ENCODE assay signal across 8 mouse cellular contexts in the genomic region with DNA sequence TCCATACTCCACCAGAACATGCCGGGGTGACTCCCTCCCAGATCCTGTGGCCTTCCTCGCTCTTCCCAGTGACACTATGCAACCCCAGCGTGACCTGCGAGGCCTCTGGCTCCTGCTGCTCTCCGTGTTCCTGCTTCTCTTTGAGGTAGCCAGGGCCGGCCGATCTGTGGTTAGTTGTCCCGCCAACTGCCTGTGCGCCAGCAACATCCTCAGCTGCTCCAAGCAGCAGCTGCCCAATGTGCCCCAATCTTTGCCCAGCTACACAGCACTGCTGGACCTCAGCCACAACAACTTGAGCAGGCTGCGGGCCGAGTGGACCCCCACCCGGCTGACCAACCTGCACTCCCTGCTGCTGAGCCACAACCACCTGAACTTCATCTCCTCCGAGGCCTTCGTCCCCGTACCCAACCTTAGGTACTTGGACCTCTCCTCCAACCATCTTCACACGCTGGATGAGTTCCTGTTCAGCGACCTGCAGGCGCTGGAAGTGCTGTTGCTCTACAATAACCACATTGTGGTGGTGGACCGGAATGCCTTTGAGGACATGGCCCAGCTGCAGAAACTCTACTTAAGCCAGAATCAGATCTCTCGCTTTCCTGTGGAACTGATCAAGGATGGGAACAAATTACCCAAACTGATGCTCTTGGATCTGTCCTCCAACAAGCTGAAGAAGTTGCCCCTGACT. TPM values are rescaled to one million over a fixed set of nuclear protein-coding genes. Genes with fewer than 3 reads are reported as not detected.
A peak's percentile ranks its signal among the peaks of the same experiment; 100 is the strongest.
DNase-seq lines count a peak whose midpoint lies in the region; ATAC-seq and TF ChIP-seq lines count a peak whose summit lies in the region.

No protein-coding gene starts in this region.

- no peaks in the 10 kb centered on the region for H3K36me3 ChIP-seq in lung, embryonic 14.5 days (ENCODE audit: insufficient read depth)
- no peaks in the 10 kb centered on the region; the same call in 1 of the 2 replicates for H3K36me3 ChIP-seq in intestine, postnatal 0 days (ENCODE audit: control insufficient read depth, insufficient read depth)
- H3K36me3 ChIP-seq in neural tube, embryonic 15.5 days, result peaks cover 11% of the 10 kb centered on the region; the same call in 1 of the 2 replicates

- 59% methylated on average over 20 of the region's 20 CpGs for WGBS in lung, embryonic 14.5 days
- 78% methylated on average over 20 of the region's 20 CpGs for WGBS in intestine, postnatal 0 days
- 61% methylated on average over 20 of the region's 20 CpGs for WGBS in neural tube, embryonic 15.5 days

- H3K27ac ChIP-seq in lung, embryonic 14.5 days (ENCODE audit: low read depth), result no peak overlapping the region
- H3K27ac ChIP-seq in intestine, postnatal 0 days (ENCODE audit: low read depth, low read length), result no peak overlapping the region
- H3K27ac ChIP-seq in neural tube, embryonic 15.5 days (replicated peaks), result 0 out of 2 replicates have a peak overlapping the region, but pooled peaks have one; percentile 75

- H3K9me3 ChIP-seq in lung, embryonic 14.5 days (ENCODE audit: low read depth, low read length), result no peaks in the 10 kb centered on the region
- H3K9me3 ChIP-seq in intestine, postnatal 0 days (ENCODE audit: control insufficient read depth), result no peaks in the 10 kb centered on the region
- H3K9me3 ChIP-seq in neural tube, embryonic 15.5 days (replicated peaks), result no peaks in the 10 kb centered on the region

- peak overlapping the region; percentile 95 for H3K4me2 ChIP-seq in lung, embryonic 14.5 days
- peak overlapping the region; percentile 92 for H3K4me2 ChIP-seq in intestine, postnatal 0 days (replicated peaks; ENCODE audit: low read depth)
- H3K4me2 ChIP-seq in neural tube, embryonic 15.5 days, result peak overlapping the region; percentile 85

- H3K4me3 ChIP-seq in lung, embryonic 14.5 days (ENCODE audit: low read depth, low read length), result no peak overlapping the region; the same call in 1 of the 2 replicates
- no peak overlapping the region; the same call in 1 of the 2 replicates for H3K4me3 ChIP-seq in intestine, postnatal 0 days (ENCODE audit: low read depth, low read length)
- peak overlapping the region; percentile 76 for H3K4me3 ChIP-seq in neural tube, embryonic 15.5 days (replicated peaks)

- peak; percentile 33 to 54 for DNase-seq in adrenal gland, adult (ENCODE audit: inconsistent age in 2 of 2, low spot score in 1 of 2)
- no peak for DNase-seq in adrenal gland, postnatal 25 days
- no peak for DNase-seq in lung, embryonic 14.5 days
- DNase-seq in lung, postnatal 14 days, result no peak
- DNase-seq in right cerebral cortex, postnatal 14 days, result no peak
- DNase-seq in right cerebral cortex, adult 18-20 months, result no peak

- peaks cover 21% of the 10 kb centered on the region for H3K27me3 ChIP-seq in lung, embryonic 14.5 days (ENCODE audit: insufficient read depth, low read length)
- no peaks in the 10 kb centered on the region for H3K27me3 ChIP-seq in intestine, postnatal 0 days (replicated peaks; ENCODE audit: control insufficient read depth, insufficient read depth, low read length)
- H3K27me3 ChIP-seq in neural tube, embryonic 15.5 days (replicated peaks), result peaks cover 3% of the 10 kb centered on the region; the same call in 1 of the 2 replicates

- 0 out of 2 replicates have a peak, but pooled peaks have one; percentile 3 for ATAC-seq in lung, embryonic 14.5 days (ENCODE audit: insufficient read depth)
- no peak for ATAC-seq in intestine, postnatal 0 days
- ATAC-seq in neural tube, embryonic 15.5 days (ENCODE audit: low FRiP score), result peak; percentile 5; the same call in 1 of the 2 replicates

- peak overlapping the region; percentile 59; the same call in 1 of the 2 replicates for H3K9ac ChIP-seq in lung, embryonic 14.5 days
- no peak overlapping the region for H3K9ac ChIP-seq in intestine, postnatal 0 days (ENCODE audit: low read depth, low read length)
- peak overlapping the region; percentile 82 for H3K9ac ChIP-seq in neural tube, embryonic 15.5 days (replicated peaks)

- no peak for TF ChIP-seq CTCF in lung, embryonic 14.5 days (IDR thresholded peaks at IDR 0.05; ENCODE audit: low read depth)
- no peak for TF ChIP-seq CTCF in intestine, postnatal 0 days (IDR thresholded peaks at IDR 0.05; ENCODE audit: low read depth)

- peaks cover 2% of the 10 kb centered on the region; the same call in 1 of the 2 replicates for H3K4me1 ChIP-seq in lung, embryonic 14.5 days (ENCODE audit: insufficient read depth)
- H3K4me1 ChIP-seq in intestine, postnatal 0 days (replicated peaks; ENCODE audit: control insufficient read depth, insufficient read depth, low read length), result 0 out of 2 replicates have a peak, but pooled peaks cover 2% of the 10 kb centered on the region
- H3K4me1 ChIP-seq in neural tube, embryonic 15.5 days, result peaks cover 52% of the 10 kb centered on the region

RNA-seq across cellular contexts. Expression of gene Amigo1, which starts 1.1 kb away (rescaled TPM):
- 21.0 and 24.7 TPM in 2 replicates for total RNA-seq in adrenal gland, postnatal 25 days (2021)
- 2.1 TPM in 2 replicates for polyA plus RNA-seq in lung, embryonic 14.5 days (2014; fragmentation: Nextera tagmentation; extraction: Ambion mirVana)
- 2.8 and 2.9 TPM in 2 replicates for polyA plus RNA-seq in intestine, postnatal 0 days (2015; fragmentation: Nextera tagmentation; extraction: Ambion mirVana)
- polyA plus RNA-seq in neural tube, embryonic 15.5 days (2015; fragmentation: Nextera tagmentation; extraction: Ambion mirVana), result 10.2 and 14.4 TPM in 2 replicates

RNA-seq across cellular contexts. Expression of gene Cyb561d1, which starts 13.8 kb away (rescaled TPM):
- 8.7 and 12.1 TPM in 2 replicates for total RNA-seq in adrenal gland, postnatal 25 days (2021)
- 2.0 TPM in 2 replicates for polyA plus RNA-seq in lung, embryonic 14.5 days (2014; fragmentation: Nextera tagmentation; extraction: Ambion mirVana)
- polyA plus RNA-seq in intestine, postnatal 0 days (2015; fragmentation: Nextera tagmentation; extraction: Ambion mirVana), result 6.3 and 6.7 TPM in 2 replicates
- polyA plus RNA-seq in neural tube, embryonic 15.5 days (2015; fragmentation: Nextera tagmentation; extraction: Ambion mirVana), result 3.1 TPM in 2 replicates

RNA-seq across cellular contexts. Expression of gene Atxn7l2, which starts 23.5 kb away (rescaled TPM):
- total RNA-seq in adrenal gland, postnatal 25 days (2021), result 12.8 and 15.1 TPM in 2 replicates
- 14.0 and 18.1 TPM in 2 replicates for polyA plus RNA-seq in lung, embryonic 14.5 days (2014; fragmentation: Nextera tagmentation; extraction: Ambion mirVana)
- 3.4 and 4.0 TPM in 2 replicates for polyA plus RNA-seq in intestine, postnatal 0 days (2015; fragmentation: Nextera tagmentation; extraction: Ambion mirVana)
- polyA plus RNA-seq in neural tube, embryonic 15.5 days (2015; fragmentation: Nextera tagmentation; extraction: Ambion mirVana), result 18.4 and 21.2 TPM in 2 replicates

RNA-seq across cellular contexts. Expression of gene Gpr61, which starts 32.6 kb away (rescaled TPM):
- total RNA-seq in adrenal gland, postnatal 25 days (2021), result 0.49 TPM in 1 of 2 replicates, not detected in the other
- 0.11 TPM in 1 of 2 replicates, not detected in the other for polyA plus RNA-seq in lung, embryonic 14.5 days (2014; fragmentation: Nextera tagmentation; extraction: Ambion mirVana)
- polyA plus RNA-seq in intestine, postnatal 0 days (2015; fragmentation: Nextera tagmentation; extraction: Ambion mirVana), result 0.05 and 0.13 TPM in 2 replicates
- 6.1 and 7.7 TPM in 2 replicates for polyA plus RNA-seq in neural tube, embryonic 15.5 days (2015; fragmentation: Nextera tagmentation; extraction: Ambion mirVana)

RNA-seq across cellular contexts. Expression of gene Sypl2, which starts 39.2 kb away (rescaled TPM):
- total RNA-seq in adrenal gland, postnatal 25 days (2021), result 0.15 and 0.38 TPM in 2 replicates
- 0.54 and 0.96 TPM in 2 replicates for polyA plus RNA-seq in lung, embryonic 14.5 days (2014; fragmentation: Nextera tagmentation; extraction: Ambion mirVana)
- 0.26 and 0.51 TPM in 2 replicates for polyA plus RNA-seq in intestine, postnatal 0 days (2015; fragmentation: Nextera tagmentation; extraction: Ambion mirVana)
- 0.38 and 0.52 TPM in 2 replicates for polyA plus RNA-seq in neural tube, embryonic 15.5 days (2015; fragmentation: Nextera tagmentation; extraction: Ambion mirVana)

Comparison
In these comparisons a context has a peak if more than half of its experiments do, and no peak if none do; other contexts are left out.
1. DNase-seq: peak in adrenal gland, adult (2 of 2); none in adrenal gland, postnatal 25 days (single experiment), lung, embryonic 14.5 days (single experiment), lung, postnatal 14 days (single experiment), right cerebral cortex, postnatal 14 days (single experiment) and right cerebral cortex, adult 18-20 months (single experiment).
2. Peak in every context shown above with its lines, with median percentiles within 50 percentile points of each other: H3K4me2 ChIP-seq.